Mouse (Mus musculus): ENCODE results near the gene Nfib. TPM values are rescaled to one million over a fixed set of nuclear protein-coding genes. Genes with fewer than 3 reads are reported as not detected.

The Nfib gene
- polyA plus RNA-seq, 1 experiment = 44.3 TPM

DNA sequence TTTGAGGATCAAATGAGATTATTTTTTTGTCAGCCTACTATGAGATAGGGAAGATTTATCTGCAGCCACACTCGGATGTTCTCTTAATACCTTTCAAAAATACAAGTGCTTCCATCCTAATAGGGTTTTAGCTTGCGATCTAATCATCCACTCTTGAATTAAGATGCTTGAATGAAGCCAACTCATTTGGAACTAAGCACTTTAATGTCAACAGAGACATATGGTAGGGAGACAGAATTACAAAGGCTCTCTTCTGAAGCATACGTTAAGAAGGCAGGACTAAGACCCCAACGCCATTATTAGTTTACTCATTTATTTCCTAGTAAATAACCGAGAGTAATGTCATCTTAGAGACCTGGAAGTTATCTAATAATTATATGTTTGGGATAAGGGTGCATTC is 68.9 kb downstream of the Nfib start:
- H3K27me3 ChIP-seq (ENCODE audit: control insufficient read depth, insufficient read depth, low read length) = no peaks in the 10 kb centered on the region; the same call in 1 of the 2 replicates
- no peak for DNase-seq
- TF ChIP-seq CTCF (IDR thresholded peaks at IDR 0.05; ENCODE audit: borderline replicate concordance, insufficient read depth, low read depth, low read length) (no peak), POLR2A (IDR thresholded peaks at IDR 0.05; ENCODE audit: borderline replicate concordance, insufficient read depth, low read length) (no peak)
- H3K27ac ChIP-seq (ENCODE audit: insufficient read depth, low read length) = no peak overlapping the region
- no peaks in the 10 kb centered on the region for H3K4me1 ChIP-seq (ENCODE audit: control insufficient read depth, insufficient read depth, low read length)
- WGBS = 45% methylated on average over 5 of the region's 5 CpGs
- no peak overlapping the region for H3K4me3 ChIP-seq (replicated peaks; ENCODE audit: insufficient read depth, low read depth, low read length)

GRCm38 (mm10) chr4:82635881-82636280 is 69.7 kb downstream of the Nfib start:
- Histone ChIP-seq H3K27me3 (ENCODE audit: control insufficient read depth, insufficient read depth, low read length) (no peaks in the 10 kb centered on the region; the same call in 1 of the 2 replicates), H3K4me3 (replicated peaks; ENCODE audit: insufficient read depth, low read depth, low read length) (no peak overlapping the region), H3K27ac (ENCODE audit: insufficient read depth, low read length) (no peak overlapping the region), H3K4me1 (ENCODE audit: control insufficient read depth, insufficient read depth, low read length) (no peaks in the 10 kb centered on the region)
- 49% methylated on average over 5 of the region's 5 CpGs for WGBS
- no peak for TF ChIP-seq CTCF (IDR thresholded peaks at IDR 0.05; ENCODE audit: borderline replicate concordance, insufficient read depth, low read depth, low read length)
- no peak for TF ChIP-seq POLR2A (IDR thresholded peaks at IDR 0.05; ENCODE audit: borderline replicate concordance, insufficient read depth, low read length)
- no peak for DNase-seq

DNA sequence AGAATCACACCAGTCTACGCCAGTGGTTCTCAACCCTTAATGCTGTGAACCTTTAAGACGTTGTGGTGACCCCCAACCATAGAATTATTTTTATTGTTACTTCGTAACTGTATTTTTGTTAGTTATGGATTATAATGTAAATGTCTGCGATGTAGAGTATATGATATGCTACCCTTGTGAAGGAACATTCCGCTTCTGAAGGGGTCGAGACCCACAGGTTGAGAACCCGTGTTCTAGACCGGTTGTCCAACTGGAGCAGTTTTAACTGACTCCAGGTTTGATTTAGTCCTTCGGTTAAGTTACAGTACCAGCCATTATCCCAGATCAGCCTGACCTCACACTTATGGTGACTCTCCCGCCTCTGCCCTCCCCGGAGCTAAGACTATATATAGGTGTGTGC is 70.4 kb downstream of the Nfib start:
- H3K27ac ChIP-seq (ENCODE audit: insufficient read depth, low read length) = no peak overlapping the region
- no peak overlapping the region for H3K4me3 ChIP-seq (replicated peaks; ENCODE audit: insufficient read depth, low read depth, low read length)
- no peak for DNase-seq
- 98% methylated on average over 11 of the region's 11 CpGs for WGBS
- H3K27me3 ChIP-seq (ENCODE audit: control insufficient read depth, insufficient read depth, low read length) = no peaks in the 10 kb centered on the region; the same call in 1 of the 2 replicates
- TF ChIP-seq CTCF (IDR thresholded peaks at IDR 0.05; ENCODE audit: borderline replicate concordance, insufficient read depth, low read depth, low read length) (no peak), POLR2A (IDR thresholded peaks at IDR 0.05; ENCODE audit: borderline replicate concordance, insufficient read depth, low read length) (no peak)
- H3K4me1 ChIP-seq (ENCODE audit: control insufficient read depth, insufficient read depth, low read length) = no peaks in the 10 kb centered on the region

GRCm38 (mm10) chr4:82634365-82634764 is 71.2 kb downstream of the Nfib start:
- no peaks in the 10 kb centered on the region; the same call in 1 of the 2 replicates for H3K27me3 ChIP-seq (ENCODE audit: control insufficient read depth, insufficient read depth, low read length)
- 89% methylated on average over 7 of the region's 7 CpGs for WGBS
- no peak for DNase-seq
- TF ChIP-seq POLR2A (IDR thresholded peaks at IDR 0.05; ENCODE audit: borderline replicate concordance, insufficient read depth, low read length) (no peak), CTCF (IDR thresholded peaks at IDR 0.05; ENCODE audit: borderline replicate concordance, insufficient read depth, low read depth, low read length) (no peak)
- no peak overlapping the region for H3K4me3 ChIP-seq (replicated peaks; ENCODE audit: insufficient read depth, low read depth, low read length)
- H3K27ac ChIP-seq (ENCODE audit: insufficient read depth, low read length) = no peak overlapping the region
- H3K4me1 ChIP-seq (ENCODE audit: control insufficient read depth, insufficient read depth, low read length) = no peaks in the 10 kb centered on the region

GRCm38 (mm10) chr4:82624285-82625045 is 81.1 kb downstream of the Nfib start:
- no peak overlapping the region for H3K27ac ChIP-seq (ENCODE audit: insufficient read depth, low read length)
- TF ChIP-seq POLR2A (IDR thresholded peaks at IDR 0.05; ENCODE audit: borderline replicate concordance, insufficient read depth, low read length) (no peak), CTCF (IDR thresholded peaks at IDR 0.05; ENCODE audit: borderline replicate concordance, insufficient read depth, low read depth, low read length) (no peak)
- peaks cover 6% of the 10 kb centered on the region; the same call in 1 of the 2 replicates for H3K4me1 ChIP-seq (ENCODE audit: control insufficient read depth, insufficient read depth, low read length)
- H3K4me3 ChIP-seq (replicated peaks; ENCODE audit: insufficient read depth, low read depth, low read length) = no peak overlapping the region
- H3K27me3 ChIP-seq (ENCODE audit: control insufficient read depth, insufficient read depth, low read length) = no peaks in the 10 kb centered on the region
- WGBS = 91% methylated on average over 8 of the region's 8 CpGs
- no peak for DNase-seq

GRCm38 (mm10) chr4:82623835-82624234 is 81.7 kb downstream of the Nfib start:
- H3K27ac ChIP-seq (ENCODE audit: insufficient read depth, low read length) = no peak overlapping the region
- no peak overlapping the region for H3K4me3 ChIP-seq (replicated peaks; ENCODE audit: insufficient read depth, low read depth, low read length)
- H3K4me1 ChIP-seq (ENCODE audit: control insufficient read depth, insufficient read depth, low read length) = peaks cover 6% of the 10 kb centered on the region; the same call in 1 of the 2 replicates
- no peaks in the 10 kb centered on the region for H3K27me3 ChIP-seq (ENCODE audit: control insufficient read depth, insufficient read depth, low read length)
- DNase-seq = no peak
- no peak for TF ChIP-seq CTCF (IDR thresholded peaks at IDR 0.05; ENCODE audit: borderline replicate concordance, insufficient read depth, low read depth, low read length)
- TF ChIP-seq POLR2A (IDR thresholded peaks at IDR 0.05; ENCODE audit: borderline replicate concordance, insufficient read depth, low read length) = no peak
- 85% methylated on average over 4 of the region's 4 CpGs for WGBS

- no peak overlapping the region for H3K27ac ChIP-seq (ENCODE audit: insufficient read depth, low read length)
Measured at GRCm38 (mm10) chr4:82623081-82623538, 82.4 kb downstream of the Nfib start.

DNA sequence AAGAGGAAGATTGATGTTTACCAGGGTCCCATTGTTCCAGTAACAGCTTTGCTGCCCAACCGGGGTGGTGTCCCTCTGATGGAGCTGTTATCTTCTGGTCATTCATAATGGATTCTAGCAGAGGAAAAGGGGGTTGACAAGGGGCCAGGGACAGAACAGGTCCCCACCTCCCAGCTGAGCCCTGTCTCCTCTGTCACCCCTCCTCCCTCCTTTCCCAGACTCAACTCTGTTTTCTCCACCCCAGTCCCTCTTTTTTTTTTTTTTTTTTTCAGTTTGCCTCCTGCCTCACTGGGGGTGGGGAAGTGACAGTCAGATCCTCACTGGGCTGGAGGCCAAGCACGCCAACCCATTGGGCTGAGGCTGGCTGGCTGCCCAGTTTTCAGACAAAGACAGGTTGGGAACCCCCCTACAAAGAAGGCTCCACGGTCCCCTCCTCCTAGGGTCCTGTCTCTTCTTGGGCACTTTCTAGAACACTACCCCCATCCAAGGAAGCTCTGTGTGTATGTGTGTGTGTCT is 83.2 kb downstream of the Nfib start:
- 14% methylated on average over 3 of the region's 3 CpGs for WGBS
- DNase-seq = peak; percentile 50 to 61
- TF ChIP-seq POLR2A (IDR thresholded peaks at IDR 0.05; ENCODE audit: borderline replicate concordance, insufficient read depth, low read length) (no peak), CTCF (IDR thresholded peaks at IDR 0.05; ENCODE audit: borderline replicate concordance, insufficient read depth, low read depth, low read length) (no peak)
- H3K27ac ChIP-seq (ENCODE audit: insufficient read depth, low read length) = no peak overlapping the region
- no peak overlapping the region for H3K4me3 ChIP-seq (replicated peaks; ENCODE audit: insufficient read depth, low read depth, low read length)
- no peaks in the 10 kb centered on the region for H3K27me3 ChIP-seq (ENCODE audit: control insufficient read depth, insufficient read depth, low read length)
- peaks cover 6% of the 10 kb centered on the region; the same call in 1 of the 2 replicates for H3K4me1 ChIP-seq (ENCODE audit: control insufficient read depth, insufficient read depth, low read length)

More at GRCm38 (mm10) chr4:82623081-82623538, 82.4 kb downstream of the Nfib start:
- DNase-seq = no peak
- peaks cover 6% of the 10 kb centered on the region; the same call in 1 of the 2 replicates for H3K4me1 ChIP-seq (ENCODE audit: control insufficient read depth, insufficient read depth, low read length)
- H3K4me3 ChIP-seq (replicated peaks; ENCODE audit: insufficient read depth, low read depth, low read length) = no peak overlapping the region
- WGBS = 85% methylated on average over 12 of the region's 12 CpGs
- TF ChIP-seq CTCF (IDR thresholded peaks at IDR 0.05; ENCODE audit: borderline replicate concordance, insufficient read depth, low read depth, low read length) (no peak), POLR2A (IDR thresholded peaks at IDR 0.05; ENCODE audit: borderline replicate concordance, insufficient read depth, low read length) (no peak)
- no peaks in the 10 kb centered on the region for H3K27me3 ChIP-seq (ENCODE audit: control insufficient read depth, insufficient read depth, low read length)
